Mouse (Mus musculus): Measurements from ENCODE around the gene Psma3.

The Psma3 gene

GRCm38 (mm10) chr12:70974441-70975266 lies at the start of gene Psma3:
Psma3 (plus strand) TSS chr12:70974621.
- peak; percentile 88 for DNase-seq (ENCODE audit: low spot score)

- DNase-seq (ENCODE audit: low spot score) = no peak
Measured at GRCm38 (mm10) chr12:70929781-70930180, 44.6 kb upstream of the Psma3 start.

- no peak for DNase-seq (ENCODE audit: low spot score)
Measured at GRCm38 (mm10) chr12:70937150-70937549, 37.3 kb upstream of the Psma3 start.

GRCm38 (mm10) chr12:70937571-70938384 lies 36.6 kb upstream of the Psma3 start, which contains the start of gene Actr10:
Actr10 (plus strand) TSS chr12:70937857.
- peak; percentile 94 for DNase-seq (ENCODE audit: low spot score)

- no peak for DNase-seq (ENCODE audit: low spot score)
Measured at GRCm38 (mm10) chr12:70940806-70941205, 33.6 kb upstream of the Psma3 start.

GRCm38 (mm10) chr12:70944181-70944580 lies 30.2 kb upstream of the Psma3 start:
- DNase-seq (ENCODE audit: low spot score) = no peak

- DNase-seq (ENCODE audit: low spot score) = no peak
Measured at GRCm38 (mm10) chr12:70946585-70947256, 27.7 kb upstream of the Psma3 start.

- no peak for DNase-seq (ENCODE audit: low spot score)
Measured at GRCm38 (mm10) chr12:70958640-70959039, 15.8 kb upstream of the Psma3 start.

GRCm38 (mm10) chr12:70967581-70967980 lies 6.8 kb upstream of the Psma3 start:
- DNase-seq (ENCODE audit: low spot score) = no peak

- DNase-seq (ENCODE audit: low spot score) = peak; percentile 74
Measured at GRCm38 (mm10) chr12:70968141-70968790, 6.2 kb upstream of the Psma3 start.

GRCm38 (mm10) chr12:70968791-70969307 lies 5.6 kb upstream of the Psma3 start:
- peak; percentile 81 for DNase-seq (ENCODE audit: low spot score)

GRCm38 (mm10) chr12:70969485-70970184 lies 4.8 kb upstream of the Psma3 start:
- DNase-seq (ENCODE audit: low spot score) = peak; percentile 45

- DNase-seq (ENCODE audit: low spot score) = no peak
Measured at GRCm38 (mm10) chr12:70973831-70974230, 590 bp upstream of the Psma3 start.

GRCm38 (mm10) chr12:70975406-70975805 lies 985 bp downstream of the Psma3 start:
- DNase-seq (ENCODE audit: low spot score) = no peak

- DNase-seq (ENCODE audit: low spot score) = no peak
Measured at GRCm38 (mm10) chr12:70975891-70976290, 1.5 kb downstream of the Psma3 start.

GRCm38 (mm10) chr12:70978345-70978744 lies 3.9 kb downstream of the Psma3 start:
- DNase-seq (ENCODE audit: low spot score) = no peak

GRCm38 (mm10) chr12:70984855-70985550 lies 10.6 kb downstream of the Psma3 start:
- no peak for DNase-seq (ENCODE audit: low spot score)

- no peak for DNase-seq (ENCODE audit: low spot score)
Measured at GRCm38 (mm10) chr12:70997225-70997624, 22.8 kb downstream of the Psma3 start.

- DNase-seq (ENCODE audit: low spot score) = no peak
Measured at GRCm38 (mm10) chr12:70999423-70999903, 25.0 kb downstream of the Psma3 start.

- DNase-seq (ENCODE audit: low spot score) = no peak
Measured at GRCm38 (mm10) chr12:71000344-71000743, 25.9 kb downstream of the Psma3 start.
